Mouse (Mus musculus): ENCODE measurements around the gene Shmt2. TPM values are rescaled to one million over a fixed set of nuclear protein-coding genes. Genes with fewer than 3 reads are reported as not detected.

Gene Shmt2
- polyA plus RNA-seq, 1 experiment from 2014 or later, result 112 TPM

DNA sequence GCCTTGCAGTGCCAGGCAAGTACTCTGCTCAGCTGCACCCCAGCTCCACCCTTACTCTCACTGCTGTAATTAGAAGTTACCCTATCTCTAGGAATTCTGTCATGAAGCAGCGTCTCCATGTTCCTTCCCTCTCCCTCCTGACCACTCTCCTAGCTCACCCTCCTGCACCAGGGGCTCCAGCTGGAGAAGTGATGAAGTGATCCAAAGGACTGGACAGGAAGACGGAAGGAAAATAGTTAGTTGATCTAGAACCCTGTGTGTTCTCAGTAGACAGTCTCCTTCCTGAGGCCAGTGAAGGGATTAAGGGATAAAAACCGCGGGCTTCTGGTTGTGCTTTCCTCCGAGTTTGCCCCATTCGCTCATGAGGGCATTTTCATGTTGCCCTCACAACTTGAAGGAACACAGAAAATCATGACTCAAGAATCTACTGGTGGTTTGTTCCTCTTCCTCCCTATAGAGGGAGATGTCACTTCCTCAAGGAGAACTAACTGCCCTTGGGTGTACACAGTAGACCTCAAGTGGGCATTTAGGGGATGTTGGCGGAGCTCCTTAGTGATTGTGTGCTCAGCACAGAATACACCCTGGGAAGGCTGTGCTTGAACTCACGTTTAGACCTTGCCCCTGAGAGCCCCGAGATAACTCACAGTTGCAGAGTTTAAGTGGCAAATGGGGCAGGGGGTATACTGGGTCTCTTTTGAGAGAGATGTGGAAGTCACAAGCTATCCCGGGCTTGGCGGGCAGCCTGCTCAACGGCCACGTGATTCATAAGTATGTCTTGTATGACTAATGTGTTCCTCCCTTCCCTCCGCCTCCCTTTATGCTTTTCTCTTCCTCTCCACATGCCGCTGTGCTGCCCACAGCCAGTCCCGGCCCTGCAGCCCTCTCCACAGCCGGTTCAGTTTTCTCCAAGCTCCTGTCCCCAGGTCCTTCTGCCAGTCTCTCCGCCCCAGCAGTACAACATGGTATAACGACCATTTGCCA lies 41.1 kb downstream of the Shmt2 start:
- H3K4me1 ChIP-seq (replicated peaks; ENCODE audit: control insufficient read depth, insufficient read depth, low read length), result no peaks in the 10 kb centered on the region
- H3K9me3 ChIP-seq (ENCODE audit: control insufficient read depth, low read length), result no peaks in the 10 kb centered on the region
- no peak overlapping the region for H3K9ac ChIP-seq (ENCODE audit: low read length)
- no peak overlapping the region for H3K27ac ChIP-seq (ENCODE audit: low read depth, low read length)
- no peak overlapping the region for H3K4me3 ChIP-seq (ENCODE audit: low read depth, low read length)
- DNase-seq (ENCODE audit: low spot score), result no peak
- no peak for ATAC-seq (replicated peaks; ENCODE audit: low FRiP score)
- peaks cover 7% of the 10 kb centered on the region; the same call in 1 of the 2 replicates for H3K36me3 ChIP-seq (ENCODE audit: control insufficient read depth, insufficient read depth, low read length)
- no peaks in the 10 kb centered on the region for H3K27me3 ChIP-seq (ENCODE audit: control insufficient read depth, insufficient read depth, low read length)
- no peak overlapping the region for H3K4me2 ChIP-seq (ENCODE audit: low read depth, low read length, severe bottlenecking)
- WGBS, result 90% methylated on average over 19 of the region's 19 CpGs

DNA sequence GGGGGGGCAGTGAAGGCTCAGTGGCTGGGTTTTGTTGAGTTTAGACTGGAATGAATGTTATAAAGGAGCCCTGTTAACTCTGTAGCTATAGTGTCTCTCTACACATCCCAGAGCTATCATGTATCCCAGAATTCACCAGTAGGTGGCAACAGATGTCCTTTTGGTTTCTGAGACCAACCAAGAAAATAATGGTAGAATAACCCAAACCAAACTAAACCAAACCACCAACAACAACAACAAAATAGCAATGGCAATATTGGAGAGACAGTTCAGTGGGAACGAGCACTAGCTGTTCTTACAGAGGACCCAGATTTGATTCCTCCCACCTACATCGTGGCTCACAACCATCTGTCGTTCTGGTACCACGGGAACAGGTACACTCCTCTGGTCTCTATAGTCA lies 43.1 kb downstream of the Shmt2 start:
- no peaks in the 10 kb centered on the region for H3K4me1 ChIP-seq (replicated peaks; ENCODE audit: control insufficient read depth, insufficient read depth, low read length)
- no peaks in the 10 kb centered on the region for H3K27me3 ChIP-seq (ENCODE audit: control insufficient read depth, insufficient read depth, low read length)
- no peak overlapping the region for H3K27ac ChIP-seq (ENCODE audit: low read depth, low read length)
- no peak for ATAC-seq (replicated peaks; ENCODE audit: low FRiP score)
- no peak overlapping the region for H3K4me3 ChIP-seq (ENCODE audit: low read depth, low read length)
- H3K9me3 ChIP-seq (ENCODE audit: control insufficient read depth, low read length), result no peaks in the 10 kb centered on the region
- H3K4me2 ChIP-seq (ENCODE audit: low read depth, low read length, severe bottlenecking), result no peak overlapping the region
- 94% methylated on average over 4 of the region's 4 CpGs for WGBS
- no peak for DNase-seq (ENCODE audit: low spot score)
- no peak overlapping the region for H3K9ac ChIP-seq (ENCODE audit: low read length)
- peaks cover 2% of the 10 kb centered on the region; the same call in 1 of the 2 replicates for H3K36me3 ChIP-seq (ENCODE audit: control insufficient read depth, insufficient read depth, low read length)

DNA sequence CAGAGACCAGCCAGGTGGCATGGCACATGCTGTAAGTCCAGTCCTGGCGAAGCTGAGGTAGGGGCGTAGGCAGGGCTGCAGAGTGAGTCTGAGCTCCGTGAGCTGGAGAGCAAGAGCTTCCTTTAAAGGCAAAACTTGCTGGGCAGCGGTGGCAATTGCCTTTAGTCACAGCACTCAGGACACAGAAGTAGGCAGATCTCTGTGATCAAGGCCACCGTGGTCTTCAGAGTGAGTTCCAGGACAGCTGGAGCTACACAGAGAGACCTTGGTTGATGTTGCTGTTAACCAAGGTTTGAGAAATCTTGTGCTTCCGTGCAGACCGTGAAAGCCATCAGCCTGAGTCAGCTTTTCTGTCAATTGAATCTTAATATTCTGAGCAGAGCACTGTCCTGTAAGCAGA lies 44.9 kb downstream of the Shmt2 start:
- 92% methylated on average over 7 of the region's 7 CpGs for WGBS
- H3K4me3 ChIP-seq (ENCODE audit: low read depth, low read length), result no peak overlapping the region
- ATAC-seq (replicated peaks; ENCODE audit: low FRiP score), result no peak
- no peak overlapping the region for H3K4me2 ChIP-seq (ENCODE audit: low read depth, low read length, severe bottlenecking)
- H3K9me3 ChIP-seq (ENCODE audit: control insufficient read depth, low read length), result no peaks in the 10 kb centered on the region
- H3K36me3 ChIP-seq (ENCODE audit: control insufficient read depth, insufficient read depth, low read length), result no peaks in the 10 kb centered on the region; the same call in 1 of the 2 replicates
- H3K4me1 ChIP-seq (replicated peaks; ENCODE audit: control insufficient read depth, insufficient read depth, low read length), result no peaks in the 10 kb centered on the region
- DNase-seq (ENCODE audit: low spot score), result no peak
- no peak overlapping the region for H3K9ac ChIP-seq (ENCODE audit: low read length)
- no peaks in the 10 kb centered on the region for H3K27me3 ChIP-seq (ENCODE audit: control insufficient read depth, insufficient read depth, low read length)
- H3K27ac ChIP-seq (ENCODE audit: low read depth, low read length), result no peak overlapping the region

DNA sequence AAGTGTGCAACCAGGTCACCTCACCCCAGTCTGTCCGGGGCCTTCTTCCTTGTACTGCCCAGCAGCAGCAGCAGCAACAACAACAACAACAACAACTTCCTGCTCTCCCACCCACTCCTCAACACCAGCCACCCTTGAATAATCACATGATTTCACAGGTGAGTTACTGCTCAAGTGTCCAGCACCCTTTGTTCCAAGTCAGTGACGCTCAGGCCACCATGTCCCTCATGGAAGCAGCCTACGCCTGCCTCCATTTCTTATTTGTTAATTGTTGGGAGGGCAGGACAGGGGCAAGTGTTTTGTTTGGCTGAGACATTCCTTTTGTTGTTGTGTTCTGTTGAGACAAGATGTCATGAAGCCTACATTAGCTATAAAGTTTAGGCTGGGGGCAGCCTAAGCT lies 45.7 kb downstream of the Shmt2 start:
- no peaks in the 10 kb centered on the region; the same call in 1 of the 2 replicates for H3K36me3 ChIP-seq (ENCODE audit: control insufficient read depth, insufficient read depth, low read length)
- no peak for ATAC-seq (replicated peaks; ENCODE audit: low FRiP score)

DNA sequence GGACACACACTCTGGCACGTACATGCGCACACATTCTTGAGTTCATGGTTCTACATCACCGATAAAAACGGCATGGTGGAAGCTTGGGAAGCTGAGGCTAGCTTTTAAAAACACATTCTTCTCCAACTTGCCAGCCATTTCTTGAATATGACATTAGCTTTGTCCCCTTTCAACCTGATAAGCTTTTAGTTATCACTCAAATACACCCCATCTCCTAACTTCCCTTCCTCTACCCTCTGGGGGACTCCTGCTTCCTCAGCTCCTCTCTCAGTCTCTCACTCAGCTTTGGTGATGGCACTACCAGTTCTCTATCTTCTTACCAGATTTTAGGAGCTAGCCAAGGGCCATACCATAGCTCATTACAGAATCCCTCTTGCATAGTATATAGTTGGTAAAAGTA lies 47.1 kb downstream of the Shmt2 start:
- DNase-seq (ENCODE audit: low spot score) (no peak), ATAC-seq (replicated peaks; ENCODE audit: low FRiP score) (no peak)
- over 99% methylated on average over 4 of the region's 4 CpGs for WGBS
- Histone ChIP-seq H3K36me3 (ENCODE audit: control insufficient read depth, insufficient read depth, low read length) (no peaks in the 10 kb centered on the region; the same call in 1 of the 2 replicates), H3K9me3 (ENCODE audit: control insufficient read depth, low read length) (no peaks in the 10 kb centered on the region), H3K4me2 (ENCODE audit: low read depth, low read length, severe bottlenecking) (no peak overlapping the region), H3K9ac (ENCODE audit: low read length) (no peak overlapping the region), H3K27ac (ENCODE audit: low read depth, low read length) (no peak overlapping the region), H3K4me3 (ENCODE audit: low read depth, low read length) (no peak overlapping the region), H3K27me3 (ENCODE audit: control insufficient read depth, insufficient read depth, low read length) (no peaks in the 10 kb centered on the region), H3K4me1 (replicated peaks; ENCODE audit: control insufficient read depth, insufficient read depth, low read length) (no peaks in the 10 kb centered on the region)

More for the DNA sequence above, 45.7 kb downstream of the Shmt2 start:
- no peak overlapping the region for H3K27ac ChIP-seq (ENCODE audit: low read depth, low read length)
- no peak overlapping the region for H3K4me2 ChIP-seq (ENCODE audit: low read depth, low read length, severe bottlenecking)
- no peaks in the 10 kb centered on the region for H3K9me3 ChIP-seq (ENCODE audit: control insufficient read depth, low read length)
- no peaks in the 10 kb centered on the region for H3K4me1 ChIP-seq (replicated peaks; ENCODE audit: control insufficient read depth, insufficient read depth, low read length)
- 88% methylated on average over 3 of the region's 3 CpGs for WGBS
- H3K27me3 ChIP-seq (ENCODE audit: control insufficient read depth, insufficient read depth, low read length), result no peaks in the 10 kb centered on the region
- no peak for DNase-seq (ENCODE audit: low spot score)
- H3K9ac ChIP-seq (ENCODE audit: low read length), result no peak overlapping the region
- H3K4me3 ChIP-seq (ENCODE audit: low read depth, low read length), result no peak overlapping the region

DNA sequence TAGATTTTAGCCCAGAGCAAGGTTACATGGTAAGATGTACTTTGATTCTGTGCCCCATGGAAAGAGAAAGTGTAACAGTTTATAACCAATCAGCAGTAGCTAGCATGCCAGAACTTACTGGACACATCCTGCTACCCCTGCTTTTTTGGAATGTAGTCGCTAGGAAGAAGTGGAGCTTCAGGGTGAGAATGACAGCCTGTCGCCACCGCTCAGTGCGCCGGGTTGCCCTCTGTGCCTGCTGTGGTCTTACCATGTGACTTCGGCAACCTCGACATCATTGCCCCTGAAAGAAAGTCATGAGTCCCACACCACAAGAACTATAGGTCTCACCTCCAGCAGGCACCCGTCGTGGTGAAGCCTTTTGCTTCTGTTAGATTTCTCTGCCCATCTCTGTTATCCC lies 49.5 kb downstream of the Shmt2 start:
- Histone ChIP-seq H3K4me1 (replicated peaks; ENCODE audit: control insufficient read depth, insufficient read depth, low read length) (no peaks in the 10 kb centered on the region), H3K4me2 (ENCODE audit: low read depth, low read length, severe bottlenecking) (no peak overlapping the region), H3K27me3 (ENCODE audit: control insufficient read depth, insufficient read depth, low read length) (no peaks in the 10 kb centered on the region), H3K27ac (ENCODE audit: low read depth, low read length) (no peak overlapping the region), H3K9ac (ENCODE audit: low read length) (no peak overlapping the region), H3K36me3 (ENCODE audit: control insufficient read depth, insufficient read depth, low read length) (no peaks in the 10 kb centered on the region; the same call in 1 of the 2 replicates), H3K4me3 (ENCODE audit: low read depth, low read length) (no peak overlapping the region), H3K9me3 (ENCODE audit: control insufficient read depth, low read length) (no peaks in the 10 kb centered on the region)
- ATAC-seq (replicated peaks; ENCODE audit: low FRiP score) (no peak), DNase-seq (ENCODE audit: low spot score) (no peak)
- 91% methylated on average over 9 of the region's 9 CpGs for WGBS

DNA sequence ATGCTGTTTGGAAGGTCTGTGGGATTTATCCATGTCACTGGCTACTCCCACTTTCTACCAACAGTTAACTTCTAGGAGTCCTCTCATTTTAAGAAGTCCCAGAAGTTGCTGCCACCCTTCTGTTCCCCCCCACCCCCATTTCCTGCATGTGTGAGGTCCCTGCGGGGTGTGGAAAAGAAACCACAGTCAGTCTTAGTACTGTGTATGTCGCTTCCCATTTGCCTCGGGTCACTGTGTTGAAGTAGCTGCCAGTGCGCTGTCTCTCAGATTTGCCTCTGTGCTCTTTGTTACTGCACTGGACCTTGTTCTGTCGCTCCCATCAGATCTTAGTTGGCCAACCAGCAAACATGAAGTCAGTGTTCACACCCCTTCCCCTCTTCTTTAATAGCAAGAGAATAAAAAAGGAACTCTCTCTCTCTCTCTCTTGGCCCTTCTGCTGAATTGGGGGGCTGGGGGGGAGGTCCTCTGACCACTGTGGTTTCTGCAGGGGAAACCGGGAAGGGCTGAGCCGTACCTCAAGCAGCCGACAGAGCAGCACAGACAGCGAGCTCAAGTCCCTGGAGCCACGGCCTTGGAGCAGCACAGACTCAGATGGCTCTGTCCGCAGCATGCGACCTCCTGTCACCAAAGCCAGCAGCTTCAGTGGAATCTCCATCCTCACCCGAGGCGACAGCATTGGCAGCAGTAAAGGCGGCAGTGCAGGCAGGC lies 50.8 kb downstream of the Shmt2 start:
- Histone ChIP-seq H3K9me3 (ENCODE audit: control insufficient read depth, low read length) (no peaks in the 10 kb centered on the region), H3K27me3 (ENCODE audit: control insufficient read depth, insufficient read depth, low read length) (no peaks in the 10 kb centered on the region), H3K4me2 (ENCODE audit: low read depth, low read length, severe bottlenecking) (no peak overlapping the region), H3K36me3 (ENCODE audit: control insufficient read depth, insufficient read depth, low read length) (no peaks in the 10 kb centered on the region; the same call in 1 of the 2 replicates), H3K27ac (ENCODE audit: low read depth, low read length) (no peak overlapping the region), H3K4me3 (ENCODE audit: low read depth, low read length) (no peak overlapping the region), H3K4me1 (replicated peaks; ENCODE audit: control insufficient read depth, insufficient read depth, low read length) (no peaks in the 10 kb centered on the region), H3K9ac (ENCODE audit: low read length) (no peak overlapping the region)
- DNase-seq (ENCODE audit: low spot score) (no peak), ATAC-seq (replicated peaks; ENCODE audit: low FRiP score) (no peak)
- WGBS, result 76% methylated on average over 15 of the region's 15 CpGs
